Mouse (Mus musculus): ENCODE data around the gene Cfap54. TPM values are rescaled to one million over a fixed set of nuclear protein-coding genes. Genes with fewer than 3 reads are reported as not detected.

Gene Cfap54
- total RNA-seq, 2 experiments from 2014 or later: 0.54 to 1.1 TPM

- DNase-seq: no peak
These were observed 352.7 kb downstream of the Cfap54 start for GRCm38 (mm10) chr10:92728723-92729122.

Other genes with a start within 250 kb of the Cfap54 start
- 10 to 100 TPM; 18.6 to 22.6 TPM for gene Cdk17, start 79.3 kb upstream of the Cfap54 start, total RNA-seq (2021)
- gene Elk3, start 229.5 kb upstream of the Cfap54 start, total RNA-seq (2021): 10 to 100 TPM; 41.9 to 46.7 TPM

Measured in gastrocnemius, postnatal 10 days (tissue).